Mouse (Mus musculus) embryonic facial prominence, embryonic 14.5 days (tissue): ENCODE results near the gene 1700092M07Rik. TPM values are rescaled to one million over a fixed set of nuclear protein-coding genes. Genes with fewer than 3 reads are reported as not detected.

Experiments
- ATAC-seq: fragments of 200-750 bp; cut with Nextera tagmentation; 2 replicates; pipeline ENCODE4 v1.8.0; 2017; ENCODE audit warnings: low read depth, moderate number of reproducible peaks, moderate TSS enrichment
- DNase-seq: peaks from one replicate; pipeline ENCODE4 v3.0.0-alpha.2; 2015; ENCODE audit warnings: low spot score
- H3K27ac ChIP-seq: fragments of 300-500 bp; sonication (generic); replicated peaks from 2 replicates; pipeline ENCODE4 v1.5.1; 2014; ENCODE audit warnings: low read depth, mild to moderate bottlenecking, low read length, moderate library complexity
- H3K27me3 ChIP-seq: fragments of 300-500 bp; sonication (generic); replicated peaks from 2 replicates; pipeline ENCODE4 v1.6.1; 2014; ENCODE audit warnings: low read length; ENCODE audit not compliant: control insufficient read depth, insufficient read depth
- H3K36me3 ChIP-seq: fragments of 300-500 bp; sonication (generic); 2 replicates; pipeline ENCODE4 v1.6.1; 2014; ENCODE audit warnings: low read length, mixed read lengths; ENCODE audit not compliant: control insufficient read depth, insufficient read depth
- H3K4me1 ChIP-seq: fragments of 300-500 bp; sonication (generic); 2 replicates; pipeline ENCODE4 v1.6.1; 2014; ENCODE audit warnings: antibody characterized with exemption, low read length; ENCODE audit not compliant: control insufficient read depth, insufficient read depth
- H3K4me2 ChIP-seq: fragments of 300-500 bp; sonication (generic); 2 replicates; pipeline ENCODE4 v1.6.1; 2014; ENCODE audit warnings: low read depth, mild to moderate bottlenecking, low read length, moderate library complexity, mixed read lengths
- H3K4me3 ChIP-seq: fragments of 300-500 bp; sonication (generic); 2 replicates; pipeline ENCODE4 v1.5.1; 2014; ENCODE audit warnings: low read depth, mild to moderate bottlenecking, low read length
- H3K9ac ChIP-seq: fragments of 300-500 bp; sonication (generic); 2 replicates; pipeline ENCODE4 v1.6.1; 2014; ENCODE audit warnings: low read depth, mild to moderate bottlenecking, low read length, moderate library complexity, mixed read lengths
- H3K9me3 ChIP-seq: fragments of 300-500 bp; sonication (generic); 2 replicates; pipeline ENCODE4 v1.6.1; 2016; ENCODE audit warnings: low read length; ENCODE audit not compliant: control insufficient read depth
- WGBS: fragments of 180-500 bp; shearing (Covaris S2); extraction: QIAGEN DNeasy Blood & Tissue Kit; methylation state at CpG from one replicate; pipeline ENCODE4 v1.1.7; 2014; 5-methylcytosine and 5-hydroxymethylcytosine counted together
- microRNA-seq: library from miRNA; unstranded; fragments of <30 nt; microRNA quantifications from one replicate; pipeline ENCODE4, GENCODE M21; 2016; ENCODE audit warnings: borderline number of aligned reads
- polyA plus RNA-seq: library from polyadenylated mRNA; unstranded; fragments of >200 nt; fragmentation: Nextera tagmentation; extraction: Ambion mirVana; gene quantifications from 2 replicates; pipeline ENCODE4 v1.2.1, GENCODE M21; 2014

Gene 1700092M07Rik
- polyA plus RNA-seq, 1 experiment from 2014 or later: 0.85 TPM

DNA sequence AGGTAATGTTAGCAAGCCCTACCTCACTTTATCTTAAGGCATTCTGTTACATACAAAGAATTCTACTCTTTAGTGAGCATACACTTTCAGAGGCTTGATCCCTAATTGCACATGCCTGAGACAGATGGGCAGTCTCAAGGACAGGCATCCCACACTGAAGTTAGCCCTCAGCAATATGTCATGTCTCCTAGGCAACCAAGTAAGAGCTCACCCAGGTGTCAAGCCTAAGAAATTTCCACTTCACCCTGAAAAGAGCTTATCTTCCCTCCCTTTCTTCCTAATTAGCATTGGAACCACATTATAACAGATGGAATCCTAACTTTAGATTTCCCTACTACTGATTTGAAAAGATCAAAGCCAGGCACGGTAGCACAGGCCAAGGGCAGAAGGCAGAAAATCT lies 48.7 kb downstream of the 1700092M07Rik start:
- no peak overlapping the region for H3K4me2 ChIP-seq
- no peaks in the 10 kb centered on the region for H3K27me3 ChIP-seq
- H3K9me3 ChIP-seq: 0 out of 2 replicates have a peak, but pooled peaks cover 2% of the 10 kb centered on the region
- 42% methylated on average over 1 of the region's 1 CpGs for WGBS
- peaks cover 20% of the 10 kb centered on the region for H3K36me3 ChIP-seq
- no peak overlapping the region for H3K4me3 ChIP-seq
- peaks cover 3% of the 10 kb centered on the region; the same call in 1 of the 2 replicates for H3K4me1 ChIP-seq
- DNase-seq (no peak), ATAC-seq (no peak)
- no peak overlapping the region for H3K27ac ChIP-seq
- no peak overlapping the region for H3K9ac ChIP-seq

DNA sequence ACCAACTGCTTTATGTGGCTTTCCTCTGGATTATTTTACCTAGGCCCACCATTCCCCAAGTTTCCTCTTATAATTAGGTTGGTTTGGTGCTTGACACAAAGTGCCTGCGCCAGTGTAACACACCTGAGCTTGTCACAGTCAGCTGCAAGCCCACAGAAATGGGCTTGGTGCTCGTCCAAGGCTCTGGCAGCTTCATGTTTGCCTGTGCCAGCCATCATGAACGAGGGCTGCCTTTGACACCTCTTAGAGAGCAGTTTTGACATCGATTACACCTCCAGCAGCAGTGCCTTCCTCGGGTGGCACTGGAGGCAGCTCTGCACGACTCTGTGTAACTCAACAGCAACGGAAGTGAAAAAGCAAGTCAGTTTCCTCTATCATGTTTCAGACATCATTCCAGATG lies 49.7 kb downstream of the 1700092M07Rik start:
- H3K27ac ChIP-seq: no peak overlapping the region
- H3K4me1 ChIP-seq: peaks cover 3% of the 10 kb centered on the region; the same call in 1 of the 2 replicates
- H3K27me3 ChIP-seq: no peaks in the 10 kb centered on the region
- DNase-seq: no peak
- 0 out of 2 replicates have a peak, but pooled peaks cover 2% of the 10 kb centered on the region for H3K9me3 ChIP-seq
- WGBS: 83% methylated on average over 7 of the region's 7 CpGs
- peaks cover 30% of the 10 kb centered on the region for H3K36me3 ChIP-seq
- no peak overlapping the region for H3K9ac ChIP-seq
- no peak overlapping the region for H3K4me3 ChIP-seq
- no peak overlapping the region for H3K4me2 ChIP-seq
- ATAC-seq: no peak

Small RNA genes lying within 50 kb of the gene (microRNA-seq; reads per million reads assigned to microRNA genes)
- gene Mir6992: not detected

Other genes with a start within 250 kb of the 1700092M07Rik start
- 0.59 and 1.3 TPM in 2 replicates for gene Slc22a8, start 149.5 kb upstream of the 1700092M07Rik start, polyA plus RNA-seq
- 0.67 and 1.1 TPM in 2 replicates for gene Slc22a6, start 122.7 kb upstream of the 1700092M07Rik start, polyA plus RNA-seq
- 0.35 and 0.45 TPM in 2 replicates for gene Chrm1, start 76.9 kb upstream of the 1700092M07Rik start, polyA plus RNA-seq
- gene Slc3a2, start 17.3 kb upstream of the 1700092M07Rik start, polyA plus RNA-seq: 100 and 107 TPM in 2 replicates
- gene Wdr74, start 4.9 kb upstream of the 1700092M07Rik start, polyA plus RNA-seq: 76.6 and 80.1 TPM in 2 replicates
- 140 and 142 TPM in 2 replicates for gene Stx5a, start 695 bp downstream of the 1700092M07Rik start, polyA plus RNA-seq
- gene Nxf1, start 16.4 kb downstream of the 1700092M07Rik start, polyA plus RNA-seq: 152 and 171 TPM in 2 replicates
- 173 and 194 TPM in 2 replicates for gene Tmem223, start 30.3 kb downstream of the 1700092M07Rik start, polyA plus RNA-seq
- gene Tmem179b, start 33.7 kb downstream of the 1700092M07Rik start, polyA plus RNA-seq: 74.9 and 90.3 TPM in 2 replicates
- 16.5 and 18.1 TPM in 2 replicates for gene Taf6l, start 45.7 kb downstream of the 1700092M07Rik start, polyA plus RNA-seq
- 151 and 157 TPM in 2 replicates for gene Polr2g, start 57.9 kb downstream of the 1700092M07Rik start, polyA plus RNA-seq
- 5.2 and 5.5 TPM in 2 replicates for gene Zbtb3, start 61.8 kb downstream of the 1700092M07Rik start, polyA plus RNA-seq
- gene Ttc9c, start 78.6 kb downstream of the 1700092M07Rik start, polyA plus RNA-seq: 38.4 and 40.8 TPM in 2 replicates
- gene Hnrnpul2, start 79.3 kb downstream of the 1700092M07Rik start, polyA plus RNA-seq: 7.8 and 9.2 TPM in 2 replicates
- not detected in 2 replicates for gene AC129217.1, start 89.1 kb downstream of the 1700092M07Rik start, polyA plus RNA-seq
- gene Bscl2, start 96.7 kb downstream of the 1700092M07Rik start, polyA plus RNA-seq: 44.9 and 47.3 TPM in 2 replicates
- gene Gng3, start 98.5 kb downstream of the 1700092M07Rik start, polyA plus RNA-seq: 22.2 and 24.6 TPM in 2 replicates
- 1.6 and 2.4 TPM in 2 replicates for gene Lrrn4cl, start 110.0 kb downstream of the 1700092M07Rik start, polyA plus RNA-seq
- 144 and 149 TPM in 2 replicates for gene Ubxn1, start 130.8 kb downstream of the 1700092M07Rik start, polyA plus RNA-seq
- gene Uqcc3, start 140.2 kb downstream of the 1700092M07Rik start, polyA plus RNA-seq: 53.8 and 57.5 TPM in 2 replicates
- gene Lbhd1, start 143.0 kb downstream of the 1700092M07Rik start, polyA plus RNA-seq: 60.2 and 68.8 TPM in 2 replicates
- not detected in 2 replicates for gene Gm49403, start 143.2 kb downstream of the 1700092M07Rik start, polyA plus RNA-seq
- 77.4 and 86.6 TPM in 2 replicates for gene 1810009A15Rik, start 148.1 kb downstream of the 1700092M07Rik start, polyA plus RNA-seq
- not detected in 2 replicates for gene Gm49416, start 148.2 kb downstream of the 1700092M07Rik start, polyA plus RNA-seq
- gene Ints5, start 152.3 kb downstream of the 1700092M07Rik start, polyA plus RNA-seq: 34.8 and 35.1 TPM in 2 replicates
- 99.2 and 103 TPM in 2 replicates for gene Ganab, start 157.4 kb downstream of the 1700092M07Rik start, polyA plus RNA-seq
- gene B3gat3, start 179.7 kb downstream of the 1700092M07Rik start, polyA plus RNA-seq: 42.3 and 42.4 TPM in 2 replicates
- 2.2 and 2.5 TPM in 2 replicates for gene Rom1, start 188.6 kb downstream of the 1700092M07Rik start, polyA plus RNA-seq
- 18.2 and 20.4 TPM in 2 replicates for gene Eml3, start 188.8 kb downstream of the 1700092M07Rik start, polyA plus RNA-seq
- 39.7 and 43.6 TPM in 2 replicates for gene Mta2, start 201.2 kb downstream of the 1700092M07Rik start, polyA plus RNA-seq
- 24.7 and 27.8 TPM in 2 replicates for gene Tut1, start 213.1 kb downstream of the 1700092M07Rik start, polyA plus RNA-seq
- 469 and 503 TPM in 2 replicates for gene Eef1g, start 226.3 kb downstream of the 1700092M07Rik start, polyA plus RNA-seq
- gene Ahnak, start 248.6 kb downstream of the 1700092M07Rik start, polyA plus RNA-seq: 44.8 and 57.6 TPM in 2 replicates